20 mouse cellular contexts compared by ENCODE assay signal in the genomic region with DNA sequence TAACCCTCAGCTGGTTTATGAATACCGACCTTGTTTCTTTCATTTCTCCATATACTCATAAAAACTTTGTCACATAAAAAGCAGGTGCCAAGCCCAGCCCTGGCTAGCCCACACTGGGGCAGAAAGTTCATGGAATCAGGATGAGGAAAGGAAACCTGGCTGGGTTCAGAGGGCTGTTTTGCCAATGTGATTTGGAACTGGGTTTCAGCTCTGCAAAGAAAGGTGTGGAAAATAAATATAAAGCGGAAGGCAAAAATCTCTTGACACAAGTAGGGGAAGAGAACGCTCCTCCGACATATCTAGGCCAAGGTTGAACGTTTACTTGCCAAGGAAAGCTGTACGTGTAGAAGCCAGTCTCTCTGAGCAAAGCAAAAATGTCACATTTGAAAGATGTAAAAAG.
DNase-seq lines count a peak whose midpoint lies in the region; ATAC-seq and TF ChIP-seq lines count a peak whose summit lies in the region.
"Had no signal": no experiment of that assay in that cellular context is flagged by ENCODE, and none has a peak within 500 bp of the region (broad histone marks: within the 10 kb centered on the region; RNA-seq: fewer than 3 reads in every experiment).

No protein-coding gene starts in this region.

- H3K4me1 ChIP-seq in heart, adult 2 months (ENCODE audit: control insufficient read depth, insufficient read depth, low read length) = no peaks in the 10 kb centered on the region; the same call in 1 of the 2 replicates
- no peaks in the 10 kb centered on the region for H3K4me1 ChIP-seq in lung, postnatal 0 days (ENCODE audit: insufficient read depth, low read depth, low read length)
- H3K4me1 ChIP-seq in intestine, postnatal 0 days (replicated peaks; ENCODE audit: control insufficient read depth, insufficient read depth, low read length) = no peaks in the 10 kb centered on the region
- no peaks in the 10 kb centered on the region for H3K4me1 ChIP-seq in kidney, embryonic 14.5 days (ENCODE audit: control insufficient read depth, insufficient read depth, low read length)
- H3K4me1 ChIP-seq: embryonic facial prominence, embryonic 12.5 days had no signal

- no peaks in the 10 kb centered on the region for H3K9me3 ChIP-seq in lung, postnatal 0 days (ENCODE audit: low read length)
- H3K9me3 ChIP-seq in intestine, postnatal 0 days (ENCODE audit: control insufficient read depth) = no peaks in the 10 kb centered on the region
- H3K9me3 ChIP-seq in kidney, embryonic 14.5 days (ENCODE audit: control insufficient read depth, low read length) = no peaks in the 10 kb centered on the region
- H3K9me3 ChIP-seq: embryonic facial prominence, embryonic 12.5 days; heart, embryonic 15.5 days; midbrain, embryonic 10.5 days had no signal

- no peak overlapping the region for H3K27ac ChIP-seq in heart, adult 2 months
- H3K27ac ChIP-seq in lung, postnatal 0 days (ENCODE audit: low read length) = no peak overlapping the region
- peak overlapping the region; percentile 70 for H3K27ac ChIP-seq in intestine, postnatal 0 days (ENCODE audit: low read depth, low read length)
- no peak overlapping the region for H3K27ac ChIP-seq in kidney, embryonic 14.5 days (ENCODE audit: low read depth, low read length)
- H3K27ac ChIP-seq: embryonic facial prominence, embryonic 12.5 days; heart, embryonic 15.5 days; left cerebral cortex, adult 2 months; midbrain, embryonic 10.5 days had no signal

- TF ChIP-seq POLR2A in heart, adult 2 months (IDR thresholded peaks at IDR 0.05; ENCODE audit: insufficient read depth, low read depth, low read length) = no peak

- H3K36me3 ChIP-seq in heart, adult 2 months (ENCODE audit: control insufficient read depth, insufficient read depth, low read length) = no peaks in the 10 kb centered on the region
- H3K36me3 ChIP-seq in lung, postnatal 0 days (ENCODE audit: insufficient read depth, low read length) = no peaks in the 10 kb centered on the region
- H3K36me3 ChIP-seq in intestine, postnatal 0 days (ENCODE audit: control insufficient read depth, insufficient read depth) = no peaks in the 10 kb centered on the region
- H3K36me3 ChIP-seq in kidney, embryonic 14.5 days (ENCODE audit: control insufficient read depth, insufficient read depth, low read length) = no peaks in the 10 kb centered on the region
- H3K36me3 ChIP-seq: embryonic facial prominence, embryonic 12.5 days; heart, embryonic 15.5 days; midbrain, embryonic 10.5 days had no signal

- H3K4me3 ChIP-seq in heart, adult 2 months = no peak overlapping the region
- no peak overlapping the region for H3K4me3 ChIP-seq in lung, postnatal 0 days (ENCODE audit: low read depth, low read length)
- H3K4me3 ChIP-seq in intestine, postnatal 0 days (ENCODE audit: low read depth, low read length) = no peak overlapping the region
- H3K4me3 ChIP-seq in kidney, embryonic 14.5 days (ENCODE audit: low read length) = no peak overlapping the region
- H3K4me3 ChIP-seq: embryonic facial prominence, embryonic 12.5 days; erythroblast, embryonic 14.5 days; heart, embryonic 15.5 days; left cerebral cortex, adult 2 months; midbrain, embryonic 10.5 days had no signal

- no peak for TF ChIP-seq CTCF in heart, adult 2 months (IDR thresholded peaks at IDR 0.05)
- no peak for TF ChIP-seq CTCF in lung, postnatal 0 days (IDR thresholded peaks at IDR 0.05)
- no peak for TF ChIP-seq CTCF in intestine, postnatal 0 days (IDR thresholded peaks at IDR 0.05; ENCODE audit: low read depth)

- H3K79me2 ChIP-seq in heart, adult 2 months (replicated peaks; ENCODE audit: control insufficient read depth, insufficient read depth, low read length) = no peaks in the 10 kb centered on the region

- no peak for ATAC-seq in lung, postnatal 0 days
- ATAC-seq in intestine, postnatal 0 days = peak; percentile 26
- ATAC-seq in kidney, embryonic 14.5 days (ENCODE audit: low FRiP score, low TSS enrichment) = no peak
- ATAC-seq: forebrain, embryonic 16.5 days; hindbrain, embryonic 16.5 days had no signal

- H3K9ac ChIP-seq in heart, adult 2 months (ENCODE audit: low read depth, low read length) = no peak overlapping the region
- H3K9ac ChIP-seq in lung, postnatal 0 days (replicated peaks; ENCODE audit: low read depth) = no peak overlapping the region
- H3K9ac ChIP-seq in intestine, postnatal 0 days (ENCODE audit: low read depth, low read length) = no peak overlapping the region
- no peak overlapping the region for H3K9ac ChIP-seq in kidney, embryonic 14.5 days (ENCODE audit: low read depth, low read length)
- H3K9ac ChIP-seq: embryonic facial prominence, embryonic 12.5 days; heart, embryonic 15.5 days had no signal

- WGBS in heart, adult 2 months = 79% methylated on average over 6 of the region's 6 CpGs
- 72% methylated on average over 6 of the region's 6 CpGs for WGBS in lung, postnatal 0 days
- 69% methylated on average over 6 of the region's 6 CpGs for WGBS in intestine, postnatal 0 days
- WGBS in kidney, embryonic 14.5 days = 81% methylated on average over 6 of the region's 6 CpGs

- no peaks in the 10 kb centered on the region for H3K27me3 ChIP-seq in heart, adult 2 months (ENCODE audit: control insufficient read depth, insufficient read depth, low read length)
- no peaks in the 10 kb centered on the region for H3K27me3 ChIP-seq in lung, postnatal 0 days (replicated peaks; ENCODE audit: insufficient read depth, low read length)
- no peaks in the 10 kb centered on the region for H3K27me3 ChIP-seq in intestine, postnatal 0 days (replicated peaks; ENCODE audit: control insufficient read depth, insufficient read depth, low read length)
- H3K27me3 ChIP-seq in kidney, embryonic 14.5 days (ENCODE audit: control insufficient read depth, insufficient read depth, low read length) = no peaks in the 10 kb centered on the region
- H3K27me3 ChIP-seq: CH12.LX; embryonic facial prominence, embryonic 12.5 days; heart, embryonic 15.5 days had no signal

- TF ChIP-seq EP300 in heart, adult 2 months (IDR thresholded peaks at IDR 0.05; ENCODE audit: insufficient read depth, low read depth, low read length) = no peak
- no peak for TF ChIP-seq EP300 in lung, postnatal 0 days (IDR thresholded peaks at IDR 0.05)

- no peak overlapping the region for H3K4me2 ChIP-seq in lung, postnatal 0 days (replicated peaks; ENCODE audit: low read depth, low read length)
- H3K4me2 ChIP-seq in intestine, postnatal 0 days (replicated peaks; ENCODE audit: low read depth) = no peak overlapping the region
- no peak overlapping the region for H3K4me2 ChIP-seq in kidney, embryonic 14.5 days (replicated peaks; ENCODE audit: low read depth, low read length)
- H3K4me2 ChIP-seq: embryonic facial prominence, embryonic 12.5 days; heart, embryonic 15.5 days had no signal

- DNase-seq in heart, adult 11 months = peak; percentile 88
- DNase-seq in heart, adult 2 months = no peak
- peak; percentile 23 for DNase-seq in lung, postnatal 36 days
- DNase-seq in lung, postnatal 0 days (ENCODE audit: low spot score) = no peak
- DNase-seq in c-Kit-positive CD71-positive TER-119-positive erythroid progenitor cells, embryonic 14.5 days (ENCODE audit: low spot score) = no peak
- DNase-seq in spleen, postnatal 10 days (ENCODE audit: low spot score in 2 of 2) = no peak
- DNase-seq: cerebellum, adult 9-11 months; kidney, adult 18-20 months; lung, postnatal 4 days; retina, postnatal 1 day had no signal

- intact Hi-C loops in heart, adult 2 months (cut with DNase I) = loop anchor here (2.0 to 5.0 kb wide), 2 partner anchors 65 to 85 kb away; no protein-coding TSS in a partner anchor

Comparison
In these comparisons a context has a peak if more than half of its experiments do, and no peak if none do; other contexts are left out.
1. DNase-seq: peak in heart, adult 11 months (single experiment) and lung, postnatal 36 days (single experiment); none in heart, adult 2 months (0 of 2), lung, postnatal 0 days (single experiment), c-Kit-positive CD71-positive TER-119-positive erythroid progenitor cells, embryonic 14.5 days (single experiment) and spleen, postnatal 10 days (0 of 2).